Mouse (Mus musculus): ENCODE results near the gene Tyr.
"Not testable (repeated sequence)": the region's sequence is repeated elsewhere in the genome, so short reads cannot be mapped to it uniquely, and the experiment has no call there.

The Tyr gene

GRCm38 (mm10) chr7:87493412-87493811 is at the start of gene Tyr:
TSS of gene Tyr (minus strand) at chr7:87493512.
- no peak for DNase-seq (ENCODE audit: low spot score in 2 of 2)

GRCm38 (mm10) chr7:87539031-87539430 is 45.7 kb upstream of the Tyr start:
- no peak for DNase-seq (ENCODE audit: low spot score in 2 of 2)

- DNase-seq (ENCODE audit: low spot score in 2 of 2): no peak
These were observed 891 bp upstream of the Tyr start for GRCm38 (mm10) chr7:87494124-87494682.

- no peak for DNase-seq (ENCODE audit: low spot score in 2 of 2)
These were observed 5.3 kb downstream of the Tyr start for GRCm38 (mm10) chr7:87488024-87488423.

GRCm38 (mm10) chr7:87413271-87413670 is 80.0 kb downstream of the Tyr start:
- DNase-seq (ENCODE audit: low spot score in 2 of 2): no peak

- DNase-seq (ENCODE audit: low spot score in 2 of 2): not testable (repeated sequence)
These were observed 81.9 kb downstream of the Tyr start for GRCm38 (mm10) chr7:87411373-87411772.

- no peak for DNase-seq (ENCODE audit: low spot score in 2 of 2)
These were observed 96.3 kb downstream of the Tyr start for GRCm38 (mm10) chr7:87397023-87397422.

- no peak for DNase-seq (ENCODE audit: low spot score in 2 of 2)
These were observed 118.4 kb downstream of the Tyr start for GRCm38 (mm10) chr7:87374935-87375334.

All from spleen, postnatal 4 days (tissue).